Mouse (Mus musculus) inflammation-experienced regulatory T-cells, adult 16 weeks (primary cell): ENCODE measurements around the gene Kctd21. TPM values are rescaled to one million over a fixed set of nuclear protein-coding genes. Genes with fewer than 3 reads are reported as not detected.

Source experiments
- polyA plus RNA-seq: library from polyadenylated mRNA; unstranded; fragments of 100-300 nt; shearing (Covaris generic); gene quantifications from one replicate; pipeline ENCODE4 v1.2.1, GENCODE M21; 2017

Kctd21 gene
- 3.6 TPM for polyA plus RNA-seq

DNA sequence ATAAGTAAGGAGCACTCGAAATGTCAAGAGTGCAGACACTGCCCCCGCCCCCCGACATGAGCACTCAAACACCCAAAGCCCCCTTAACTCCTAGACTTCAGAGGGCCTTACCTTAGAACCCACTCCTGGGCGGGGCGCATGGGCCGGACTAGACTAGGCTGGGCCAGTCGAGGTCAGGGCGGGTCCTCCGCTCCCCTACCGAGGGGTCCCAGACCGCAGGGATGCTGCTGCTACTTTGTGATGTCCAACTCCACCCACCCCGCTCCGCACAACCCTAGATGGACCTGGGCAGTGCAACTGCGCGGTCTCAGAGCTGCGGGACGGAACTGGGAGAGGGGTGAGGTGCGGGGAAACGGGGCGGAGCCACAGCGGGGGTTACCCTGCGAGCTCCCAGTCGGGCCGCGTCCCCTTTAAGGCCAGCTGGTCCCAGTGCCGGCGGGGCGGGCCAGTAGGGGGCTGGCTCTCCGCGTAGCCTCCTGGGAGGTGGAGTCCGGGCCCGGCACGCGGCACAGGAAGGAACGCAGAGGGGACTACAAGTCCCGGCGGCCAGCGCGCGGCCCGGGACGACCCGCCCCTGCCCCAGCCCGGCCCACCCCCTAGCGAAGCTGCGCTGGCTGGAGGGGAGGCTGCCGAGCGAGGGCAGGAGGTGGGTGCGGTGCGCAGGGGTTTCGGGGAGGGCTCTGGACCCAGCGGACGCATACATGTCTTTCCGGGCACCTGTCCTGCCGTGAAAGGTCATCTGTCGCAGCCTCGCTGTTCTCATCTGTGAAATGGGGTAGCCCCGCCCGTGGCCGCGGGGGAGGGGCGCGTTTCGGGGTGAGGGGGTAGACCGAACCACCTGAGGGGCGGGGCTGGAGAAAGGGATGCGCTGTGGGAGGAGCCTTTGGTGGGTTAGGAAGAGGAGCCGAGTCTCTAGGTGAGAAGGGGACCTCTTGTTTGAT, at the start of gene Kctd21, which contains the start of gene Usp35:
Kctd21 (plus strand) TSS at position 602 of the 941 bp plus-strand sequence.
Usp35 (minus strand) TSS at position 295 of the 941 bp plus-strand sequence.

Other genes starting within 250 kb of the Kctd21 start
- 1.2 TPM for gene Usp35, start 307 bp upstream of the Kctd21 start, polyA plus RNA-seq
- 23.0 TPM for gene Alg8, start 39.3 kb downstream of the Kctd21 start, polyA plus RNA-seq
- gene Ndufc2, start 67.7 kb downstream of the Kctd21 start, polyA plus RNA-seq = 165 TPM
- not detected for gene Thrsp, start 85.4 kb downstream of the Kctd21 start, polyA plus RNA-seq
- gene Kctd14, start 119.0 kb downstream of the Kctd21 start, polyA plus RNA-seq = 0.32 TPM
- gene Ints4, start 148.6 kb downstream of the Kctd21 start, polyA plus RNA-seq = 62.4 TPM
- 53.9 TPM for gene Aamdc, start 247.2 kb downstream of the Kctd21 start, polyA plus RNA-seq
- gene Rsf1, start 247.6 kb downstream of the Kctd21 start, polyA plus RNA-seq = 26.1 TPM